Mouse (Mus musculus) olfactory bulb, adult 2 months (tissue): ENCODE measurements at regions not wholly inside any gene's neighbourhood (a gene's known extent, or its start where the extent isn't known, plus 50 kb on each side); places are given as distances from the start of the nearest gene placed in this dataset.

Experiments
- CTCF ChIP-seq: fragments of 200-500 bp; IDR thresholded peaks from 2 replicates; pipeline ENCODE4 v1.5.1; 2012; ENCODE audit warnings: low read depth, mild to moderate bottlenecking, low read length, moderate library complexity; ENCODE audit not compliant: insufficient read depth
- POLR2A ChIP-seq: fragments of 200-500 bp; IDR thresholded peaks from 2 replicates; pipeline ENCODE4 v1.6.1; 2012; ENCODE audit warnings: mild to moderate bottlenecking, low read depth, low read length, moderate library complexity; ENCODE audit not compliant: insufficient read depth

DNA sequence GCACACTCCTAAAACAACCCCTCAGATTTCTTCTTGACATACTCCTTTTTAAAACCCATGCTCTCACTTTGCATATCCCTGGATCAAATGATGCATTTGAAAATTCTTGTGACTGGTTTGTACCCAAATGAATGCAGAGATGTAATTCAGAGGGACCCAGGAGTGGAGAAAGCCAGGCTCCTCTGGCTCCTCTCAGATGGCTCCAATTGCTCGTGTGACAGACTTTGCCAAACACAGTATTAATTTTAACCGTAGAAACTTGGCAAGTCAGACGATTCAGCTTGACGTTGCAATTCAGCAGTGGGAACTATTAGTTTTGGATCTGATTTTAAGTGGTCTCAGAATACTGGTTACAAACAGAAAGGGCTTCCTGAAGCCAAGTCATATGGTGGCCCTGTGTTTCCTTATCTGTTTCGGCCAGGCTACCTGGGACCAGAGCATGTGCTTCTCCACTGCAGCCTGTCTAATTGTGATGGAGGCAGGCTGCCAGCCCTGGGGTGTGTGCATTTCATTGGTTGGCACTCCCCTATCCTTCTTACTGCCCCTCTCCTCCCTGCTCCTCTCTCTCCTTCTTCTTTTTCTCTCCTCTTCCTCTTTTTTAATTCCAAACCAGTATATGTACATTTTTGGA, 81.9 kb upstream of the Klf12 start:
- TF ChIP-seq CTCF (no peak), POLR2A (no peak)
